Mouse (Mus musculus): Measurements from ENCODE around the gene Fbxw8. TPM values are rescaled to one million over a fixed set of nuclear protein-coding genes. Genes with fewer than 3 reads are reported as not detected.

Fbxw8 gene
- total and polyA plus RNA-seq, 3 experiments, result 26.1 to 34.0 (median 30.2) TPM

GRCm38 (mm10) chr5:118050743-118051142, 104.5 kb downstream of the Fbxw8 start:
- no peaks in the 10 kb centered on the region for H3K36me3 ChIP-seq (replicated peaks)
- no peak overlapping the region for H3K4me3 ChIP-seq (ENCODE audit: low read depth, low read length)
- no peak for TF ChIP-seq POLR2AphosphoS5 (IDR thresholded peaks at IDR 0.05; ENCODE audit: insufficient replicate concordance, low read depth, low read length)
- no peak for TF ChIP-seq TAL1 (conservative IDR thresholded peaks at IDR 0.05; ENCODE audit: low read depth, low read length)
- TF ChIP-seq GATA1 (IDR thresholded peaks at IDR 0.05; ENCODE audit: borderline replicate concordance, low read length), result no peak
- DNase-seq (ENCODE audit: low spot score), result no peak
- no peak for ATAC-seq (ENCODE audit: extremely low read depth, insufficient number of reproducible peaks, low FRiP score, poor library complexity, severe bottlenecking)
- H3K9me3 ChIP-seq (replicated peaks), result peaks cover 8% of the 10 kb centered on the region; the same call in 1 of the 2 replicates
- H3K27me3 ChIP-seq (ENCODE audit: insufficient read depth, low read length), result no peaks in the 10 kb centered on the region
- no peaks in the 10 kb centered on the region for H3K4me1 ChIP-seq (ENCODE audit: insufficient read depth, low read depth, low read length)

GRCm38 (mm10) chr5:118048928-118049327, 106.3 kb downstream of the Fbxw8 start:
- no peak for ATAC-seq (ENCODE audit: extremely low read depth, insufficient number of reproducible peaks, low FRiP score, poor library complexity, severe bottlenecking)
- no peaks in the 10 kb centered on the region for H3K27me3 ChIP-seq (ENCODE audit: insufficient read depth, low read length)
- TF ChIP-seq CTCF (IDR thresholded peaks at IDR 0.05; ENCODE audit: low read depth, low read length) (no peak), TAL1 (conservative IDR thresholded peaks at IDR 0.05; ENCODE audit: low read depth, low read length) (no peak), GATA1 (IDR thresholded peaks at IDR 0.05; ENCODE audit: borderline replicate concordance, low read length) (no peak), POLR2AphosphoS5 (IDR thresholded peaks at IDR 0.05; ENCODE audit: insufficient replicate concordance, low read depth, low read length) (no peak), GATA2 (IDR thresholded peaks at IDR 0.05; ENCODE audit: borderline replicate concordance, low read depth, low read length) (no peak)
- no peak overlapping the region for H3K4me3 ChIP-seq (ENCODE audit: low read depth, low read length)
- no peaks in the 10 kb centered on the region for H3K36me3 ChIP-seq (replicated peaks)
- H3K9me3 ChIP-seq (replicated peaks), result peaks cover 18% of the 10 kb centered on the region
- no peaks in the 10 kb centered on the region for H3K4me1 ChIP-seq (ENCODE audit: insufficient read depth, low read depth, low read length)
- no peak for DNase-seq (ENCODE audit: low spot score)

- ATAC-seq (ENCODE audit: extremely low read depth, insufficient number of reproducible peaks, low FRiP score, poor library complexity, severe bottlenecking) (no peak), DNase-seq (ENCODE audit: low spot score) (no peak)
- H3K4me3 ChIP-seq (ENCODE audit: low read depth, low read length), result no peak overlapping the region
- no peaks in the 10 kb centered on the region for H3K4me1 ChIP-seq (ENCODE audit: insufficient read depth, low read depth, low read length)
- no peaks in the 10 kb centered on the region for H3K36me3 ChIP-seq (replicated peaks)
- TF ChIP-seq GATA2 (IDR thresholded peaks at IDR 0.05; ENCODE audit: borderline replicate concordance, low read depth, low read length) (no peak), TAL1 (conservative IDR thresholded peaks at IDR 0.05; ENCODE audit: low read depth, low read length) (no peak), GATA1 (IDR thresholded peaks at IDR 0.05; ENCODE audit: borderline replicate concordance, low read length) (no peak), CTCF (IDR thresholded peaks at IDR 0.05; ENCODE audit: low read depth, low read length) (no peak), POLR2AphosphoS5 (IDR thresholded peaks at IDR 0.05; ENCODE audit: insufficient replicate concordance, low read depth, low read length) (no peak)
- no peaks in the 10 kb centered on the region for H3K27me3 ChIP-seq (ENCODE audit: insufficient read depth, low read length)
- H3K9me3 ChIP-seq (replicated peaks), result peaks cover 18% of the 10 kb centered on the region
Measured at GRCm38 (mm10) chr5:118048412-118048811, 106.9 kb downstream of the Fbxw8 start.

- no peak for ATAC-seq (ENCODE audit: extremely low read depth, insufficient number of reproducible peaks, low FRiP score, poor library complexity, severe bottlenecking)
- no peaks in the 10 kb centered on the region for H3K27me3 ChIP-seq (ENCODE audit: insufficient read depth, low read length)
- no peaks in the 10 kb centered on the region for H3K4me1 ChIP-seq (ENCODE audit: insufficient read depth, low read depth, low read length)
- no peak overlapping the region for H3K4me3 ChIP-seq (ENCODE audit: low read depth, low read length)
- no peaks in the 10 kb centered on the region for H3K36me3 ChIP-seq (replicated peaks)
- peaks cover 24% of the 10 kb centered on the region for H3K9me3 ChIP-seq (replicated peaks)
- no peak for TF ChIP-seq TAL1 (conservative IDR thresholded peaks at IDR 0.05; ENCODE audit: low read depth, low read length)
- no peak for TF ChIP-seq GATA2 (IDR thresholded peaks at IDR 0.05; ENCODE audit: borderline replicate concordance, low read depth, low read length)
- TF ChIP-seq POLR2AphosphoS5 (IDR thresholded peaks at IDR 0.05; ENCODE audit: insufficient replicate concordance, low read depth, low read length), result no peak
- DNase-seq (ENCODE audit: low spot score), result no peak
Measured at GRCm38 (mm10) chr5:118047091-118047757, 108.0 kb downstream of the Fbxw8 start.

GRCm38 (mm10) chr5:118045385-118045784, 109.9 kb downstream of the Fbxw8 start:
- ATAC-seq (ENCODE audit: extremely low read depth, insufficient number of reproducible peaks, low FRiP score, poor library complexity, severe bottlenecking) (no peak), DNase-seq (ENCODE audit: low spot score) (no peak)
- no peaks in the 10 kb centered on the region for H3K27me3 ChIP-seq (ENCODE audit: insufficient read depth, low read length)
- peaks cover 24% of the 10 kb centered on the region for H3K9me3 ChIP-seq (replicated peaks)
- H3K4me3 ChIP-seq (ENCODE audit: low read depth, low read length), result no peak overlapping the region
- H3K4me1 ChIP-seq (ENCODE audit: insufficient read depth, low read depth, low read length), result no peaks in the 10 kb centered on the region
- no peaks in the 10 kb centered on the region for H3K36me3 ChIP-seq (replicated peaks)
- TF ChIP-seq POLR2AphosphoS5 (IDR thresholded peaks at IDR 0.05; ENCODE audit: insufficient replicate concordance, low read depth, low read length) (no peak), GATA2 (IDR thresholded peaks at IDR 0.05; ENCODE audit: borderline replicate concordance, low read depth, low read length) (no peak), GATA1 (IDR thresholded peaks at IDR 0.05; ENCODE audit: borderline replicate concordance, low read length) (no peak), CTCF (IDR thresholded peaks at IDR 0.05; ENCODE audit: low read depth, low read length) (no peak), TAL1 (conservative IDR thresholded peaks at IDR 0.05; ENCODE audit: low read depth, low read length) (no peak)

GRCm38 (mm10) chr5:118044907-118045306, 110.4 kb downstream of the Fbxw8 start:
- no peak for DNase-seq (ENCODE audit: low spot score)
- no peaks in the 10 kb centered on the region for H3K4me1 ChIP-seq (ENCODE audit: insufficient read depth, low read depth, low read length)
- TF ChIP-seq TAL1 (conservative IDR thresholded peaks at IDR 0.05; ENCODE audit: low read depth, low read length) (no peak), GATA2 (IDR thresholded peaks at IDR 0.05; ENCODE audit: borderline replicate concordance, low read depth, low read length) (no peak), POLR2AphosphoS5 (IDR thresholded peaks at IDR 0.05; ENCODE audit: insufficient replicate concordance, low read depth, low read length) (no peak), GATA1 (IDR thresholded peaks at IDR 0.05; ENCODE audit: borderline replicate concordance, low read length) (no peak), CTCF (IDR thresholded peaks at IDR 0.05; ENCODE audit: low read depth, low read length) (no peak)

More at GRCm38 (mm10) chr5:118044907-118045306, 110.4 kb downstream of the Fbxw8 start:
- H3K4me3 ChIP-seq (ENCODE audit: low read depth, low read length), result no peak overlapping the region
- no peak for ATAC-seq (ENCODE audit: extremely low read depth, insufficient number of reproducible peaks, low FRiP score, poor library complexity, severe bottlenecking)
- H3K27me3 ChIP-seq (ENCODE audit: insufficient read depth, low read length), result no peaks in the 10 kb centered on the region
- no peaks in the 10 kb centered on the region for H3K36me3 ChIP-seq (replicated peaks)
- H3K9me3 ChIP-seq (replicated peaks), result peaks cover 24% of the 10 kb centered on the region

All from G1E (cell line).